Mouse (Mus musculus) liver, postnatal 0 days (tissue): ENCODE measurements around the gene Olfr316.
"Not testable (repeated sequence)": the region's sequence is repeated elsewhere in the genome, so short reads cannot be mapped to it uniquely, and the experiment has no call there.

Experiments used
- CTCF ChIP-seq: sonication (generic); IDR thresholded peaks from 2 replicates; pipeline ENCODE4 v1.5.1; 2016; ENCODE audit warnings: antibody characterized with exemption, low read depth
- EP300 ChIP-seq: IDR thresholded peaks from 2 replicates; pipeline ENCODE4 v1.6.1; 2016; ENCODE audit warnings: antibody characterized with exemption, low read depth, mild to moderate bottlenecking

DNA sequence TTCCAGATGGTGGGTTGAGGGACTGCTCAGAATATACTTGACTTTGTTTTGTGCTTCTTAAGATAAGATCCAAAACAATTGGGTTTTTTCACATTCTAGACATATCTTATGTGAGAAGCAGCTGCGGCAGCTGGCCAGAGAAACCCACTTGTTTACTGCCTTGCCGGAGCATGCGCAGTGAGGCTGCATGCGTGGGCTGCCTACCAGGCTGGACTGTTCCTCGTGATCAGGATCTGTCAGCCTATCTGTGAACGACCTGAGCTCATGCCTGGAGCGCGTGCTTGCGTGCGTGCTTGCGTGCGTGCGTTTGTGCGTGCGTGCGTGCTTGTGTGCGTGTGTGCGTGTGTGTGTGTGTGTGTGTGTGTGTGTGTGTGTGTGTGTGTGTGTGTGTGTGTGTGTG, 1.4 kb upstream of the Olfr316 start:
- TF ChIP-seq CTCF, EP300: not testable (repeated sequence)
